Mouse (Mus musculus) lung, postnatal 0 days (tissue): ENCODE data around the gene Ost4. TPM values are rescaled to one million over a fixed set of nuclear protein-coding genes. Genes with fewer than 3 reads are reported as not detected.
A peak's percentile ranks its signal among the peaks of the same experiment; 100 is the strongest.
"Not testable (repeated sequence)": the region's sequence is repeated elsewhere in the genome, so short reads cannot be mapped to it uniquely, and the experiment has no call there.

Experiments used
- ATAC-seq: fragments of 200-750 bp; cut with Nextera tagmentation; 2 replicates; pipeline ENCODE4 v1.8.0; 2017; ENCODE audit warnings: moderate library complexity
- DNase-seq: peaks from one replicate; pipeline ENCODE4 v3.0.0-alpha.2; 2016; ENCODE audit warnings: low spot score
- H3K27ac ChIP-seq: fragments of 300-500 bp; sonication (generic); 2 replicates; pipeline ENCODE4 v1.5.1; 2014; ENCODE audit warnings: antibody characterized with exemption, mild to moderate bottlenecking, low read length, mixed read lengths
- H3K27me3 ChIP-seq: fragments of 300-500 bp; sonication (generic); replicated peaks from 2 replicates; pipeline ENCODE4 v1.6.1; 2014; ENCODE audit warnings: low read length, mixed read lengths; ENCODE audit not compliant: insufficient read depth
- H3K36me3 ChIP-seq: fragments of 300-500 bp; sonication (generic); 2 replicates; pipeline ENCODE4 v1.6.1; 2014; ENCODE audit warnings: low read length, mixed read lengths; ENCODE audit not compliant: insufficient read depth
- H3K4me1 ChIP-seq: fragments of 300-500 bp; sonication (generic); 2 replicates; pipeline ENCODE4 v1.6.1; 2014; ENCODE audit warnings: antibody characterized with exemption, low read depth, low read length, mixed read lengths; ENCODE audit not compliant: insufficient read depth
- H3K4me2 ChIP-seq: fragments of 300-500 bp; sonication (generic); replicated peaks from 2 replicates; pipeline ENCODE4 v1.6.1; 2014; ENCODE audit warnings: low read depth, mild to moderate bottlenecking, low read length, moderate library complexity, mixed read lengths
- H3K4me3 ChIP-seq: fragments of 300-500 bp; sonication (generic); 2 replicates; pipeline ENCODE4 v1.5.1; 2014; ENCODE audit warnings: low read depth, low read length
- H3K9ac ChIP-seq: fragments of 300-500 bp; sonication (generic); replicated peaks from 2 replicates; pipeline ENCODE4 v1.6.1; 2014; ENCODE audit warnings: low read depth, mild to moderate bottlenecking
- H3K9me3 ChIP-seq: fragments of 300-500 bp; sonication (generic); 2 replicates; pipeline ENCODE4 v1.6.1; 2016; ENCODE audit warnings: low read length, mixed read lengths
- CTCF ChIP-seq: IDR thresholded peaks from 2 replicates; pipeline ENCODE4 v1.5.1; 2016; ENCODE audit warnings: antibody characterized with exemption, mild to moderate bottlenecking
- EP300 ChIP-seq: IDR thresholded peaks from 2 replicates; pipeline ENCODE4 v1.6.1; 2016; ENCODE audit warnings: antibody characterized with exemption, mild to moderate bottlenecking, control low read depth
- WGBS: fragments of 180-500 bp; shearing (Covaris S2); extraction: QIAGEN DNeasy Blood & Tissue Kit; methylation state at CpG from one replicate; pipeline ENCODE4 v1.1.7; 2014; 5-methylcytosine and 5-hydroxymethylcytosine counted together
- polyA plus RNA-seq: library from polyadenylated mRNA; unstranded; fragments of >200 nt; fragmentation: Nextera tagmentation; extraction: Ambion mirVana; gene quantifications from 2 replicates; pipeline ENCODE4 v1.2.1, GENCODE M21; 2015

Gene Ost4
- polyA plus RNA-seq, 1 experiment from 2014 or later, result 365 TPM

DNA sequence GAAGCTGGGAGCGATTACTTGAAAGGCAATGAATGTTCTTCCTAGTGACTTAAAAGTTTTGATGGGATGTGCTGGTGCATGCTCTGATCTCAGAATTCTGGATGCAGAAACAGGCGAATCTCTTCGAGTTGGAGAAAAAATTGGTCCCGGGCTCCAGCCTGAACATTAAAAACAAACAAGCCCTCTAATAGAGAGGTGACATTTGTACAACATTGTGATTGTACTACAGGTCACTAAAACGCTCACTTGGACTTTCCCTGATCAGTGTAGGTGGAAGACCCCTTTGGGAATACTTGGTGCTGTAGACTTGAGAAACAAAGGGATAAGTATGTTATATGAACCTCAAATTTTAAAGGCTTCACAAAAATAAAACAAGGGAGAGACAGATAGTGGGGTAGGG is 20.9 kb downstream of the Ost4 start:
- H3K27ac ChIP-seq, result peak overlapping the region; percentile 93
- 17% methylated on average over 5 of the region's 5 CpGs for WGBS
- H3K4me3 ChIP-seq, result peak overlapping the region; percentile 77
- no peaks in the 10 kb centered on the region for H3K27me3 ChIP-seq
- H3K36me3 ChIP-seq, result no peaks in the 10 kb centered on the region
- peak overlapping the region; percentile 88 for H3K4me2 ChIP-seq
- no peaks in the 10 kb centered on the region for H3K9me3 ChIP-seq
- H3K4me1 ChIP-seq, result peaks cover 7% of the 10 kb centered on the region; the same call in 1 of the 2 replicates
- no peak for TF ChIP-seq CTCF
- no peak for TF ChIP-seq EP300
- DNase-seq (no peak), ATAC-seq (no peak)
- H3K9ac ChIP-seq, result peak overlapping the region; percentile 59; the same call in 1 of the 2 replicates

- Histone ChIP-seq H3K4me2 (0 out of 2 replicates have a peak overlapping the region, but pooled peaks have one; percentile 88), H3K9me3 (no peaks in the 10 kb centered on the region), H3K36me3 (no peaks in the 10 kb centered on the region), H3K9ac (no peak overlapping the region), H3K4me1 (peaks cover 7% of the 10 kb centered on the region; the same call in 1 of the 2 replicates), H3K27me3 (no peaks in the 10 kb centered on the region), H3K4me3 (no peak overlapping the region), H3K27ac (no peak overlapping the region)
- ATAC-seq (no peak), DNase-seq (peak; percentile 25)
- WGBS, result 32% methylated on average over 4 of the region's 4 CpGs
- TF ChIP-seq CTCF (no peak), EP300 (no peak)
Measured at GRCm38 (mm10) chr5:30886209-30886608, 21.4 kb downstream of the Ost4 start.

DNA sequence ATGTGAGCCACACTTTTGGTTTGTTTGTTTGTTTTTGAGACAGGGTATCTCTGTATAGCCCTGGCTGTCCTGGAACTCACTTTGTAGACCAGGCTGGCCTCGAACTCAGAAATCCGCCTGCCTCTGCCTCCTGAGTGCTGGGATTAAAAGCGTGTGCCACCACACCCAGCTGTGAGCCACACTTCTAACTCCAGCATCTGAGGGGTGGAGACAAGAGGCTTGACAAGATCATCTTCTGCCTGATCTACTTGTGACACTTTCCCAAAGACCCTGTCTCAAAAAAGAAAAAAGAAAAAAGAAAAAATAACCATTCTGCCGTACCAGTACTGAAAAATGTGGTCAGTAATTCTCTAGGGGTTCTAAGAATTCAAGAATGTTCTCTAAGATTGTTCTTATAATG is 25.7 kb downstream of the Ost4 start:
- WGBS, result 80% methylated on average over 4 of the region's 4 CpGs
- H3K27me3 ChIP-seq, H3K4me3 ChIP-seq, H3K4me2 ChIP-seq, H3K4me1 ChIP-seq, DNase-seq, ATAC-seq, H3K36me3 ChIP-seq, H3K9ac ChIP-seq, H3K9me3 ChIP-seq, H3K27ac ChIP-seq: not testable (repeated sequence)

DNA sequence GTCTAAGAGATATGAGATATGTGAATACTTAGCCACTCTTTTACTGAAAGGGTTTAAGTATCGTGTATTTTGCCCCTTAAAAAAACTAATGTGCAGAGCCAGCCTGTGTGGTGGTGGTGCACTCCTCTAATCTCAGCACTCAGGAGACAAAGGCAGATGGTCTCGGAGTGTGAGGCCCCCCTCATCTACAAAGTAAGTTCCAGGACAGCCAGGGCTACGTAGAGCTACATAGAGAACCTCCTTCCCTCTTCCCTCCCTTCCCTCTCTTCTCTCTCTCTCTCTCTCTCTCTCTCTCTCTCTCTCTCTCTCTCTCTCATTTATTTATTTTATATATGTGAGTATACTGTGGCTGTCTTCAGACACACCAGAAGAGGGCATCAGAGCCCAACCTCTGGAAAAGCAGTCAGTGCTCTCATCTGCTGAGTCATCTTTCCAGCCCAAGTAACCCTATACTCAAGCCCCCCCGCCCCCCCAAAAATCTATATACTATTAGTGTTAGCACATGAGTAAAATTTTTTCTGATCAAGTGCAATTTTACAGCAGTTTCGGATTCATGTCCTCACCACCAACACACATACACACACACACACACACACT is 28.1 kb downstream of the Ost4 start:
- H3K9me3 ChIP-seq, result no peaks in the 10 kb centered on the region
- H3K4me1 ChIP-seq, result no peaks in the 10 kb centered on the region
- H3K36me3 ChIP-seq, result peaks cover 26% of the 10 kb centered on the region
- peak; percentile 24 for DNase-seq
- WGBS, result 69% methylated on average over 5 of the region's 5 CpGs
- no peaks in the 10 kb centered on the region for H3K27me3 ChIP-seq
- no peak overlapping the region for H3K9ac ChIP-seq
- TF ChIP-seq CTCF (peak; percentile 28), EP300 (no peak)
- peak; percentile 30; the same call in 1 of the 2 replicates for ATAC-seq
- H3K4me2 ChIP-seq, result no peak overlapping the region
- no peak overlapping the region for H3K4me3 ChIP-seq
- no peak overlapping the region for H3K27ac ChIP-seq

- no peak overlapping the region for H3K27ac ChIP-seq
- peaks cover 31% of the 10 kb centered on the region for H3K36me3 ChIP-seq
- DNase-seq, result no peak
- no peak overlapping the region for H3K4me2 ChIP-seq
- H3K4me3 ChIP-seq, result no peak overlapping the region
- no peak overlapping the region for H3K9ac ChIP-seq
- no peak for TF ChIP-seq CTCF
- TF ChIP-seq EP300, result no peak
- H3K4me1 ChIP-seq, result no peaks in the 10 kb centered on the region
- no peaks in the 10 kb centered on the region for H3K27me3 ChIP-seq
- 43% methylated on average over 6 of the region's 6 CpGs for WGBS
- ATAC-seq, result peak; percentile 26; the same call in 1 of the 2 replicates
- no peaks in the 10 kb centered on the region for H3K9me3 ChIP-seq
Measured at GRCm38 (mm10) chr5:30878616-30879015, 29.0 kb downstream of the Ost4 start.

DNA sequence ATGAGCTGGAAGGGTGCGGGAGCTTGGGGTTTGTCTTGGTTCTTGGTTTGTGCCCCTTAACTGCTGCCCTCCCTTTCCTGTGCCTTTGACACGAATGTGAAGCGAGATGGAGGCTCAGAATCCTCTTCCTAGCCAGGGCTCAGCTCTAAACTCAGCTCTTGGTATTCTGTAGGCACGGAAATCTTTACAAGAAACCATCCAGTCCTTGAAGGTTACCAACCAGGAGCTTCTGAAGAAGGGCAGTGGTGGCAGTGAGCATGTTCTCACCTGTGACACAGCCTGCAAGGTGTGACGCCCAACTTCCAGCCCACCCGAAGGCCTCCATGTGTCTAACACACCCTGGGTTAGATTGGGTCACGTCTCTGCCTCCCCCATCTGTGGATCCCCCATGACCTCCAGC is 33.2 kb downstream of the Ost4 start:
- Histone ChIP-seq H3K27me3 (no peaks in the 10 kb centered on the region), H3K27ac (no peak overlapping the region), H3K9me3 (no peaks in the 10 kb centered on the region), H3K9ac (no peak overlapping the region), H3K36me3 (peaks cover 53% of the 10 kb centered on the region), H3K4me2 (no peak overlapping the region), H3K4me1 (peaks cover 6% of the 10 kb centered on the region), H3K4me3 (no peak overlapping the region)
- 90% methylated on average over 7 of the region's 7 CpGs for WGBS
- ATAC-seq, result no peak
- TF ChIP-seq EP300 (no peak), CTCF (no peak)
- no peak for DNase-seq

DNA sequence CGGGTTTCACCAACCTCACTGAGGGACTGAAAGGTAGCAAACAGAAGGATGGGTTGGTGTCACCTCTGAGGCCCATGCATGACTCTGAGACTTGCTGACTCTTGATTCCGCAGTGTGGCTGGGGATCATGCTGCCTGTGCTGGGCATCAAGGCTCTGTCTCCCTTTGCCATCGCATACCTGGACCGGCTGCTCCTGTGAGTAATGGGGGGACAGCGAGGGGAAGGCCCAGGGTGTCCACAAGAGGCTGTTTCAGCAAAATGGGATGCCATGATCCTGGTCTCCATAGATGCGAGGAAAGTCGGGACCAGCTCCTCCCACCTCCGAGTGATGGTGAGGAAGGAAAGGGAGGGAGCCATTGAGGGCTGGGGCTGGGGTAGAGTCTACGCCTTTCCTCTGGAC is 35.0 kb downstream of the Ost4 start:
- ATAC-seq, result no peak

More for the DNA sequence above, 35.0 kb downstream of the Ost4 start:
- no peak overlapping the region for H3K4me2 ChIP-seq
- H3K36me3 ChIP-seq, result peaks cover 52% of the 10 kb centered on the region
- no peak for DNase-seq
- no peaks in the 10 kb centered on the region for H3K27me3 ChIP-seq
- H3K9ac ChIP-seq, result no peak overlapping the region
- TF ChIP-seq EP300, result no peak
- TF ChIP-seq CTCF, result no peak
- WGBS, result 88% methylated on average over 8 of the region's 9 CpGs
- H3K27ac ChIP-seq, result no peak overlapping the region
- peaks cover 6% of the 10 kb centered on the region for H3K4me1 ChIP-seq
- H3K9me3 ChIP-seq, result no peaks in the 10 kb centered on the region
- H3K4me3 ChIP-seq, result no peak overlapping the region
